Mouse (Mus musculus) thymus, adult 2 months (tissue): Measurements from ENCODE around the gene Syt12.

Source experiments
- CTCF ChIP-seq: fragments of 200-500 bp; IDR thresholded peaks from 2 replicates; pipeline ENCODE4 v1.5.1; 2012; ENCODE audit warnings: mild to moderate bottlenecking, control low read depth, low read length, moderate library complexity, borderline replicate concordance; ENCODE audit not compliant: control insufficient read depth, poor library complexity, insufficient read depth; ENCODE audit errors: extremely low read depth
- POLR2A ChIP-seq: fragments of 200-500 bp; IDR thresholded peaks from 2 replicates; pipeline ENCODE4 v1.6.1; 2012; ENCODE audit warnings: mild to moderate bottlenecking, low read length, control low read depth, moderate library complexity; ENCODE audit not compliant: control insufficient read depth, poor library complexity, insufficient read depth; ENCODE audit errors: extremely low read depth

DNA sequence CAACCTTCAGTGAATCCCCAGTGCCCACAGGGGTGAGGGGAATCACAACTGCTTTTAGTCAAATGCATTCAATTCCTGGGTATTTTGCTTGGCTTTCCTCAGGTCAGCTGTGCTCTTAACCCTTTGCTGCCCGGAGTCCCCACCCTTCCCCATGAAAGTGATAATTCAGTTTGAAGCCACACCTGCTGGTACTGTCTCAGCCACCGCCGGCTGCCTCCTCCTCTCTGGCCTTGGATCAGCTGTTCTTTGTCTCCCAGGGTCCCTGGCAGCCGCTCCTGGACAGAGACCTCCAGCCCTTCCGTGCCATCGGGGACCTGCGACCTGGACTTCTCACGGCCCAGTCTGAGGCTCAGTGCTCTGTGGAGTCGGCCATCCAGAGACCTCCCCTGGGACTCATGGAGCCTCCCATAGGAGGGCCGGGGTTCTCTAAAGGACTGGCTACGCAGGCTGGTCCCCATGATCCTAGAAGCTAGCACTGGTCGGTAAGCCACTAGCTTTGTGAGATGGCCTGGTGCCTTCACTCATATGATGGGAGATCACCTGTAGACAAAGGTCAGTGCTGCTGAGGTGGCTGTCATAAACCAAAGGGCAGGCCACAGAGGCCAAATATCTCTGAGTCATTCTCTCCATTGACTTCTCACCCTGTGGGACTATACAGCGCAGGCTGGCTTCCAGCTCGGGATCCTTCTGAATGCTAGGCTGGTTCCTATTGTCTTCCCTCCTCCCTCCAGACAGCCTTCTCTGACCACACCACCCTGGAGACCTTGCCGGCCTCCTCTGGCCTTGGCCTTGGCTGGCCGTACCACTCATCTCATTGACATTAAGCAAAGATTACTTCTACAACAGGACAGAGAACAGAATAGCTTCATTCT, 21.1 kb upstream of the Syt12 start, which contains the start of gene 2010003K11Rik:
- TF ChIP-seq CTCF, result no peak
- TF ChIP-seq POLR2A, result no peak
